Mouse (Mus musculus): ENCODE measurements around the gene Gm17175. TPM values are rescaled to one million over a fixed set of nuclear protein-coding genes. Genes with fewer than 3 reads are reported as not detected.
"Not testable (repeated sequence)": the region's sequence is repeated elsewhere in the genome, so short reads cannot be mapped to it uniquely, and the experiment has no call there.

Gm17175 gene
- not detected for total RNA-seq (2021)
- long read RNA-seq, experiment 1: 0 reads
- long read RNA-seq, experiment 2: 0 reads

- DNase-seq: not testable (repeated sequence)
Observed at GRCm38 (mm10) chr14:51573963-51574362, at the start of gene Gm17175. Gm17175 (minus strand) TSS chr14:51574063.

GRCm38 (mm10) chr14:51611210-51611609, 37.3 kb upstream of the Gm17175 start, which contains the start of gene Gm17078:
Gm17078 (minus strand) TSS chr14:51611310.
- DNase-seq: no peak

DNA sequence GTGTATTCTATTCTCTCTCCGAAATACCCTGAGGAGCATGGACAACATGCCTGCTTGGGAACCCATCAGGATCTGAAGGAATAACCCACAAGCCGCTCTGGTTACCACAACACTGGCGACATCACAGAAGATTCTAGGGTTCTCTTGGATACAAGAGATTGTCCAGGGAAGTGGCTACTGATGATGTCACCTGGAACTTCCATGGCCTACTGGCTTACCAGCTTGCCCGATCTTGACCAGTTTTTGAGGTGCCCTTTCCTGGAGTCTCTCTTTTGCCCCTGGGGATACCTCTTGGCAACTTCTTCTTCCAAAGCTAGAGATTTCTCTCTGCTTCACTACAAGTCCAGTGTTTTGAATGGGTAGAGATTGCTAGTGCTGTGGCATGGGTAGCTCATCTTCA, 18.2 kb upstream of the Gm17175 start, which contains the start of gene Gm17174:
TSS of gene Gm17174 (minus strand) at position 101 of the 400 bp plus-strand sequence.
- DNase-seq: not testable (repeated sequence)

- no peak for DNase-seq
Observed at GRCm38 (mm10) chr14:51552490-51552889, 21.4 kb downstream of the Gm17175 start, which contains the start of gene Gm5622. Gm5622 (plus strand) TSS chr14:51552790.

Other genes starting within 250 kb of the Gm17175 start
- not detected for gene Gm7247, start 212.3 kb downstream of the Gm17175 start, total RNA-seq (2021)
- gene Vmn2r88, start 163.2 kb downstream of the Gm17175 start, total RNA-seq (2021): not detected
- gene Vmn2r89, start 122.2 kb downstream of the Gm17175 start, total RNA-seq (2021): not detected
- not detected for gene Gm5622, start 21.3 kb downstream of the Gm17175 start, total RNA-seq (2021)
- gene Gm17174, start 18.1 kb upstream of the Gm17175 start, total RNA-seq (2021): not detected
- gene Gm17078, start 37.2 kb upstream of the Gm17175 start, total RNA-seq (2021): not detected
- gene Gm4181, start 61.6 kb upstream of the Gm17175 start, total RNA-seq (2021): not detected
- gene Gm17079, start 121.4 kb upstream of the Gm17175 start, total RNA-seq (2021): not detected
- gene Gm5800, start 143.1 kb upstream of the Gm17175 start, total RNA-seq (2021): not detected
- gene Ang4, start 199.5 kb upstream of the Gm17175 start, total RNA-seq (2021): not detected
- gene AY358078, start 226.0 kb upstream of the Gm17175 start, total RNA-seq (2021): not detected

Measured in gastrocnemius, postnatal 25 days (tissue).